Mouse (Mus musculus) 3T3-L1 (cell line): ENCODE data around the gene Cyld.

Source experiments
- DNase-seq: peaks from one replicate; pipeline ENCODE4 v3.0.0-alpha.2; 2015; ENCODE audit warnings: low read depth, low spot score

Gene Cyld

GRCm38 (mm10) chr8:88686906-88687235, 10.0 kb upstream of the Cyld start:
- no peak for DNase-seq

- no peak for DNase-seq
Measured at GRCm38 (mm10) chr8:88689151-88689550, 7.7 kb upstream of the Cyld start.

DNA sequence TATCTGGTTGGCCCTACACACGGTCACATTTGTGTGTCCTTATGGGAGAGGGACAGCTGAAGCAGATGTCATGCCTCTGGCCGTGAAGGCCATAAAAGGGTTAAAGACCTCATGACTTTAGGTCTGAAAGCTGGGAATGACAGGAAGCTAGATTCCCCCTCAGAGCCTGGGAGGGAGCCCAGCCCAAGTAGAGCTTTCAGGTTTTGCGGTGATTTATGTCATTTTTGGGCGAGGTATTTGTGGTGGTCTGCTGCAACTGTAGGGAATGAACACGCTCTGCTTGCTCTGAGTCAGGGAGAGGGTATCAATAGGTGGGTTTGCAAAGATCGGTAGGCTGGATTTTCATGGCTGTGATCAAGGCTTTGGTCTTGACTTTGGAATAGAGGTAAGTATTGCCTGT, 6.9 kb upstream of the Cyld start:
- no peak for DNase-seq

DNA sequence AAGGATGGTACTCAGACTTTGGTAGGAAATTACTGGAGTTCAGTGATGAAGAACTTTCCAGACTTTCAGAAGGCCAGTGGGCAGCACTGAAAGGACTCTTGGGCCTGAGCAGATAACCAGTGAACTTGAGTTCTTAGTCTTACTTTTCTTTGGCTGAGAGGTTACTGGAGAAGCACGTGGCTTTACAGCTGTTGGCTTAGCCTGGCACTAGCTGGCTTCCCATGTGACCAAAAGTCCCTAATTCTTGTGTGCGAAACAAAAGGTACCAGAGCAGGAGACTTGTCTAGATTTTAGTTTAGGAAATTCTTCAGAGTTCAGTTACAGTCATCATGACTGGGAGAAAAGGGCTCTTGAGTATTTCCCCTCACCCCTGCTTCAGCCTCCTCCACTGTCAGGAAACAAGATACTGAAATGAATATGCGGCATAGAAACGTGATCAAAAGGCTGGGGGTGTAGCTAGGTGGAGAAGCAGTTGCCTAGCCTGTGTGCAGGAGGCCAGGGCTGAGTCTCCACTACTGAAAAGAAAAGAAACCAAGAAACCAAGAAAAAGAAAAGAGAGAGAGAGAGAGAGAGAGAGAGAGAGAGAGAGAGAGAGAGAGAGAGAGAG, 5.4 kb upstream of the Cyld start:
- no peak for DNase-seq

DNA sequence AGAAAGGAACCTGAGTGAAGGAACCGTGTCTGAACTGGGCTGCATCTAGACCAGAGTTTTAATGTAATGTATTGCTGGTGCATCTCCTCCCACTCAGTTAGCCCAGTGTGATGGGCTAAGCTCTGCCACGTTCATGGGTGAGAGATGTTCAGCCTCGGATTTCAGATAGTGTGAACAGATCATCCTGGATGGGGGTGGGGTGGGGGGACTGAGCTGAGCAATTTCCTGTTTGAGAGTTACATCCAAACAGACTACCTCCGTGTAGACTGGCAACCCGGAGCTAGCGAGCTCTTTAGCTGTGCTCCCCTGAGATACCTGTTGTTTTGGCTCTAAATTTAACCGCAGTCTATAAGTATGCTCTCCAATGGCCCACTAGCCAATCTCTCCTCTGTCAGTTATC, 4.9 kb upstream of the Cyld start:
- no peak for DNase-seq

DNA sequence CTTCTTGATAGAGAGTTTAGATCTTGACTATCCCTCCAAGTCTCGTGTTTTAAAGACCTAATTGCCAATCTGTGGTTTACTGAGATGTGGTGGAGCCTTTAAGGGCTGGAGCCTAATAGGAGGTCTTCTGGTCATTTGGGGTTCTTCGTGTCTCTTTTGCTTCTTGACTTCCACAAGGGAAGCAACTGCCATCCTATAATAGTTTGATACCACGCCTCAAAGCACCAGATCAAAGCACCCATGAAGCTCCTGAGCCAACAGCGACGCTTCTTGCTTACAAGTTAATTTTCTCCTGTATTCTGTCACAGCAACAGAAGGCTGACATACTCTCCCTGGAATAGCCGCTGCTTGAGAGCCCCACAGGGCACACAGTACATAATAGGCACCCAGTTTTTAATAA, 4.0 kb upstream of the Cyld start:
- no peak for DNase-seq

DNA sequence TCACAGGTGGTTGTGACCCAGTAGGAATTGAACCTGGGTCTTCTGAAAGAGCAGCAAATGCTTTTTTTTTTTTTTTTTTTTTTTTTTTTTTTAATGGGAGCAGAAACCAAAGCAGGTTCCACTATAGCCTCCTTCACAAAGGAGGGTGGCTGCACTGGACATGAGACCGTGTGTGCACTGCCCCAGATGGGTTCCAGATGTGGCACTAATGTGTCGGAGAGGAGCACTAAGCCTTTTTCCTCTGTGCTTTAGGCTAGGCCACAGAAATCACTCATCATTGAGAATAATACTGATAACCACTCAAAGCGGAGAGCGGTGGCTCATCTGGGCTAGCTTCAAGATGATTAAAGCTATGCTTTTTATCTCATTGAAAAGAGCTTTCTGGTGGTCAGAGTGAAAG, 3.5 kb upstream of the Cyld start:
- no peak for DNase-seq

DNA sequence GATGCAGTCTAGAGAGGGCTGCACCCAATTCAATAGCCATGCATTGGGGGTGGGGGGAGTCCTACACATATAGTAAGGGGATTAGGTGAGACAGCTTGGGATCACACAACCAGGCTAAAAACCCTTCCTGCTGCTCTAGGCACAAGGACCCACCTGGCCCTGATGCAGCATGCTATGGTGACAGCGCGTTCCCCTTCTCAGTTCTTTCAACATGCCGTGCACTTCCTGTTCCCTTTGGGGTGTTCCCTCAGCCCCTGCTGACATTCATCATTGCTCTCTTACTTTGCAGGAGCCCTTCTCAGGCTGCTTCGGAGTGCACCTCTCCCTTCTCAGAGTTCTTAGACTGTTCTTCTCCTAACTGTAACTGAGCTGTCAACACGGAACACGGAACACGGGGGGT, 2.5 kb upstream of the Cyld start:
- no peak for DNase-seq

DNA sequence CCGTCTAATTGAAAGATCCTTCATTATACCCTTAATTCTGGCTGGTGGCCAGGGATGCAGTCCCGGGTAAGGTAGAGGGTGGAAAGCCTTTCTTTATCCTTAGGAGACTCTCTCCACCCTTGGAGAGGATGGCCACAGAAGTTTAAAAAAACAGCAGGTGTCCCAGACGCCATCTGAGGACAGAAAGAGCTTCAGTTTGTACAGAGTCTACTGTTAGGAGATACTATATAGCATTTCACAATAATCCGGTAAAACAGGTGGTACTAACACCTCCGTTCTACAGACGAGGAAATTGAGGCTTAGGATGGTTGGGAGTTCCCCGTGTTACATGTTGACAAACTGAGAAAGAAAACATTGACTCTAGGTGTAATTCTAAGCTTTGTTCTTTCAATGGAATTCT, 600 bp upstream of the Cyld start:
- no peak for DNase-seq

DNA sequence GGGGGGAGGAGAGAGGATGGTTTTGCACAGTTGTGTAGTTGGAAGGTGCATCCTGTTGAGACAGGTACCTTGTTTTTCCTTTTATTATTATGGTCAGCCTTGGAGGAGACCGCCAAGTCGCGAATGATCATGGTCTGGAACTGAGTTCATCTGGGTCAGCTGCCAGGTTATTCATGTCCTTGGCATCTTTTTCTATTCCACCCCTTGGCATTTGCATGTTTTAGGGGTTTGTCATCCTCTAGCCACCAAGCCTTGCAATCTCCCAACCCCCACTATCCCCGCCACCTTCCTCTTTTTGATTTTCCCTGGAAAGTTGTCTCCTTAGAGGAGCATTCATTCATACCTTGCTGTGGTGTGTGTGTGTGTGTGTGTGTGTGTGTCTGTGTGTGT, 809 bp downstream of the Cyld start:
- peak; percentile 92 for DNase-seq

GRCm38 (mm10) chr8:88698048-88698447, 1.2 kb downstream of the Cyld start:
- DNase-seq = no peak

- DNase-seq = peak; percentile 24
Measured at GRCm38 (mm10) chr8:88701611-88702010, 4.8 kb downstream of the Cyld start.

GRCm38 (mm10) chr8:88702816-88703215, 6.0 kb downstream of the Cyld start:
- no peak for DNase-seq

DNA sequence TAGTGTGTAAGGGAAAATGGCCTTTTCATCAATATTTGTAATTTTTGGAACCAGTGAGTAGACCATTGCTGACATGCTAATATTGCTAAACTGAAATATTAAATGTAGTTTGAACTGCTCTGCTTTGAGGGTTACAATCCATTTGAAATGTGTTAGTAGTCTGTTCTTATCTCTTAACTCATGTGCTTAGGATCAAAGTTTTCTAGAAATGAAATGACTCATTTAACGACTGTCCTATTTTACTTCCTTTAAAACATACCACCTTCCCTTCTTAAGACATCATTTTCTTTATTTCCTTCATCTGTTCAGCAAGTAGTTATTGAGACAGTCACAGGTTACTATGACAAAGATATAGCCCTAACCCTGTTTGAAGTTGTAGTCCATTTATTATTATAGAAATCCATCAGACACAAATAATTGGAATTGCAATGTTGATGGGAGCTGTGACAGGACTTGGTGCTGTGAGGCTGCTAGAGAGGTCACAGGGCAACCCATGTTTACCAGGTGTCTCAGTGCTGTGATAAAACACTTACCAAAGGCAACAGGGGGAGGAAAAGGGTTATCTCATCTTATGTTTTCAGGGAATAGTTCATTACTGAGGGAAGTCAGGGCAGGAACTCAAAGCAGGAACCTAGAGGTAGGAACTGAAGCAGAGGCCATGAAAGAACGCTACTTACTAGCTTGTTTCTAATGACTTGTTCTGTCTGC, 26.6 kb downstream of the Cyld start:
- no peak for DNase-seq

DNA sequence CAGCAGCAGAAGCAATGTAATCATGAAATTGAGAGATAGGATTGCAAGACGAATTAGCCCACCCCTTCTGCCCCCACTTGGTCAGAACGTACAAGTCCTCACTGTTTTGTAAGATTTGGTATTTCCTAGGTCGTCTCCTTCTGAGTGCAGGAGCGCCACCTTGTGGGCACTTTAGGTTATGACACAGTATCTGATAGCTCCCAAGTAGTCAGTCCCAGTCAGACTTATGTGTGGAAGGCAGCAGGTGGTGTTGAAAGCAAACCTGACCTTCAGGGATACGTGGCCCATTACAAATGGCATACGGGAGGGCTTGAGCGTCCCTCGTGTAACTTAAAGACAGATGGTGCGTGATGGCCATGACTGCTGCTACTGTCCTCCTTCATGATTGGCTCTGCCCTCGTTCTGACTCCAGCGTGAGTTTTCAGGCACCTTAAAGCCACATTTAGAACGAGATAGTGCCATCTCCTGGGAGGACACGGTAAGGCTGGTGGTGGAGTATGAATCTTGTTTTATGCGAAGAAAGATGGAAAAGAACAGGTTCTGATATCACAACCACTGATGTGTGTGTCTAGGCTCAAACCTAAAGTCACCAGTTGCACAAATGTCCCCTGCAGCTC, 58.5 kb downstream of the Cyld start:
- peak; percentile 97 for DNase-seq

GRCm38 (mm10) chr8:88761980-88762379, 65.2 kb downstream of the Cyld start:
- DNase-seq = no peak

DNA sequence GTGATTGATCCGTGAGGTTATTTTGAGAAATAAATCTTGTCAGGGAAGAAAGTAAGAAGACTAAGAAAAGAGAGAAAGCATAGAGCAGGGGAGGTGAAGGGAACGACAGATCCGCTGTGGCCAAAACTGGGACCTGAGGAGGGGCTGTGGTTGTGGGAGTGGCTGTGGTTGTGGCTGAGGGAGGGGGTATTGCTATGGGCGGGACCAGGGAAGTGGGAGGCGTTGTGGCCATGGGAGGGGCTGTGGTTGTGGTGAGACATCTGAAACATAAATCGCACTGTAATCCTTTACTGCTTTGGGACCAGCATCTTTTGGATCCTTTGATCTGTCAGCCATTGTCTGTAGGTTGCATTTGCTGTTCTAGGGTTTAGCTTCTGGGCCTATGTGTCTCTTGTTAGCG, 74.4 kb downstream of the Cyld start:
- DNase-seq = no peak

DNA sequence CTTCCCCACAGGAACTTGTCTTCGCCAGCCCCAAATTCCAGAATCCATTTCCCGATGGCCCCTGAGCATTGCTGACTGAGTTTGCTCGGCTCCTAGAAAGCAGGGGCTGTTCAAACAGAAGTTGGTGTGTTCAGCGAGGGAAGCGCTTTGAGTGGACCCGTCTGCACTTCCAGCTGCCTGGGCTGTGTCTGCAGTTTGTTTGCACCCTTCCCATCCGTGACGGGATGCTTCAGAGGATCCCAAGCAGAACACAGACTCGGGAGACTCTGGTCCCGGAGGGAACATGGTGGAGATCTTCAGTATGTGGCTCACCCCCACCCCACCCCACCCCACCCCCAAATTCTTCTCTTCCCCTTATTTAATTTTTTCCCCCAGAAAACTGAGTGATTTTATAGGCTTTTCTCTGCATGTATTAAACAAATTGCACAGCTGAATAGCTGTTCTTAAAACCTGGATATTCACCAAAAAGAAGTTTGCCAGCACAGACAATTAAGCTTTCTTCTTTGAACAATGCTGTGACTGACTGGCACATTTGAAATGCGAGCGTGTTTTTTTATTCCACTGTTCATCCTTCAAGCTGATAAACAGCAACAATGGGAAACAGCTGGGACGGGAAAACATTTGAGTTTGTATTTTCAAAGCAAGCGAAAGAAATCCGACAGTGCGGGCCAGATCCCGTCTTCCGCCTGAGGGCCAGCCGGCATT, 77.9 kb downstream of the Cyld start:
- DNase-seq = no peak

DNA sequence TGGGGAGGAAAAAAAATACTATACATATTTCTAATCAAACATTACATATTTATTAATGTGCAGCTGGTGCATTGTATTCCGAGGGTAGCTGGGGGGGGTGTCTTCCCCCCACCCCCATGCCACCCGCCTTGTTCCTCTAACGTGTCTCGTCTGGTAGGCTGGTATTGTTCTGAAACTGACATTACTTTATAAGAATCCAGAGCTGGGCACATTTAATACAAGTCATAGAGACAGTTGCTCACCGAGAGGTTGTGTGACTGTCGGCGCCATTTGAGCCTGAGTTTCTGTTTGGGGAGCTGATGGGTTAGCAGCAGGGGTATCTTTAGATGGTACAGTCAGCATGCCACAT, 78.4 kb downstream of the Cyld start:
- DNase-seq = no peak

GRCm38 (mm10) chr8:88780142-88780541, 83.3 kb downstream of the Cyld start:
- no peak for DNase-seq

DNA sequence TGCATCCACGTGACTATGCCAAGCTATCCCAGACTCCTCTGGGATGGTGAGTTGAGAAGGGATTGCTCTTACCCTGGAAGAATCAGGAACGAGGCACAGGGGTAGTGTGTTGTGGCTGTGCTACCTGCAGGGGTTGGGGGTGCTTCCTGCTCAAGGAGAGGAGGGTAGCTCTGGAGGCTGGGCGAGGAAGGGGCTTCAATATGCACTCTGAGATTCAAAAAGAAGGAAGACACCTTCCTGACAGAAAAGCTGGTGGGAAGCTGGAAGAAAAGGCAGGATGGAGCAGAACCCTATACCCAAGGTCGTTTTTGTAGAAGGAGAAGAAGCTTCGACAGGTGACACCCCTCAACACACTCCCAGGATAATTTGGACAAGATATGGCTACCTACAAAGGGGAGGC, 84.5 kb downstream of the Cyld start:
- DNase-seq = no peak

DNA sequence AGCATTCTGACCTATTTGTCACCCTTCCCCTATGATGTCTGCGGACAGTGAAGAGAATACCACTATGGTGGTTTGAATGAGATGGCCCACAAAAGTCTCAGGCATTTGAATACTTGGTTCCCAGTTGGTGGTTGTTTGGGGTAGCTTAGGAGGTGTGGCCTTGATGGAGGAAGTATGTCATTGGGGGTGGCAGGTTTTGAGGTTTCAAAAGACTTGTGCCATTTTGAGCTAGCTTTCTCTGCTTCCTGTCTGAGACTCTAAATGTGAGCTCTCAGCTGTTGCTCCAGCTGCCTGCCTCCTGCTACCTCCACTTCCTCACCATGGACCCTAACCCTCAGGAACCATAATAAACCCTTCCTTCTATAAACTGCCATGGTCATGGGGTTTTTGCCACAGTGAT, 86.9 kb downstream of the Cyld start:
- no peak for DNase-seq

DNA sequence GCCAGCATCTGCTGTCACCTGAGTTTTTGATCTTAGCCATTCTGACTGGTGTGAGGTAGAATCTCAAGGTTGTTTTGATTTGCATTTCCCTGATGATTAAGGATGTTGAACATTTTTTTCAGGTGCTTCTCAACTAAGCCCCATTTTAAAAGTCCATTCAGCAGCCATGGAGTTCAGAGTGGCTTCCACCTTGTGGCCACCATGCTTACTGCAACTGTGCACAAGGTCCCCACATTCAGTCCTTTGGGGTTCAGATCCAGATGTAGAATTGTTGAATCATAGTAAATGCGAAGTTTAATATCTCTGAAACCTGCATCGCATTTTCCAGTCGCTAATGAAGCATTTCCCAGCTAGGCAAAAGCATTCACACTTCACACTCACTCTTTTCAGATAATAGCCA, 91.5 kb downstream of the Cyld start:
- peak; percentile 26 for DNase-seq
